Mouse (Mus musculus) liver, embryonic 14.5 days (tissue): Measurements from ENCODE around the gene H2-M5. TPM values are rescaled to one million over a fixed set of nuclear protein-coding genes. Genes with fewer than 3 reads are reported as not detected.
"Not testable (repeated sequence)": the region's sequence is repeated elsewhere in the genome, so short reads cannot be mapped to it uniquely, and the experiment has no call there.

Source experiments
- ATAC-seq: fragments of 200-750 bp; cut with Nextera tagmentation; 2 replicates; pipeline ENCODE4 v1.8.0; 2017; ENCODE audit warnings: moderate number of reproducible peaks, mild to moderate bottlenecking, moderate library complexity; ENCODE audit not compliant: insufficient read depth
- DNase-seq, 3 experiments: peaks; one replicate each; pipeline ENCODE4 v3.0.0-alpha.2; 2012 to 2013; ENCODE audit warnings: low read depth in 3 of 3, low spot score in 3 of 3
- H3K27ac ChIP-seq: fragments of 300-500 bp; sonication (generic); 2 replicates; pipeline ENCODE4 v1.5.1; 2014; ENCODE audit warnings: moderate library complexity, mild to moderate bottlenecking, control low read depth, inconsistent platforms
- H3K27me3 ChIP-seq: fragments of 300-500 bp; sonication (generic); 2 replicates; pipeline ENCODE4 v1.6.1; 2014; ENCODE audit warnings: mild to moderate bottlenecking, low read length, moderate library complexity; ENCODE audit not compliant: control insufficient read depth, insufficient read depth
- H3K36me3 ChIP-seq: fragments of 300-500 bp; sonication (generic); replicated peaks from 2 replicates; pipeline ENCODE4 v1.6.1; 2014; ENCODE audit warnings: low read depth; ENCODE audit not compliant: control insufficient read depth, insufficient read depth
- H3K4me1 ChIP-seq, 2 experiments: fragments of 200-500 bp in 1 of 2; fragments of 300-500 bp in 1 of 2; sonication (generic) in 1 of 2; replicated peaks; 2 replicates each; pipeline ENCODE4 v1.6.1; 2012 to 2014; ENCODE audit warnings: antibody characterized with exemption in 1 of 2, inconsistent platforms in 1 of 2, low read length in 1 of 2; ENCODE audit not compliant: control insufficient read depth in 2 of 2, insufficient read depth in 2 of 2
- H3K4me2 ChIP-seq: fragments of 300-500 bp; sonication (generic); 2 replicates; pipeline ENCODE4 v1.6.1; 2014; ENCODE audit warnings: low read depth, mild to moderate bottlenecking, control low read depth, moderate library complexity
- H3K4me3 ChIP-seq, 2 experiments: fragments of 200-500 bp in 1 of 2; fragments of 300-500 bp in 1 of 2; sonication (generic) in 1 of 2; 2 replicates each; pipeline ENCODE4 v1.5.1; 2012 to 2014; ENCODE audit warnings: low read depth in 2 of 2, low read length in 2 of 2, mild to moderate bottlenecking in 2 of 2, control low read depth in 1 of 2, inconsistent platforms in 1 of 2, moderate library complexity in 1 of 2; ENCODE audit not compliant: insufficient read depth in 1 of 2
- H3K9ac ChIP-seq: fragments of 300-500 bp; sonication (generic); replicated peaks from 2 replicates; pipeline ENCODE4 v1.6.1; 2014; ENCODE audit warnings: mild to moderate bottlenecking, control low read depth, moderate library complexity
- H3K9me3 ChIP-seq: fragments of 300-500 bp; sonication (generic); 2 replicates; pipeline ENCODE4 v1.6.1; 2016; ENCODE audit warnings: low read length, mixed read lengths; ENCODE audit not compliant: control insufficient read depth
- CTCF ChIP-seq: IDR thresholded peaks from 2 replicates; pipeline ENCODE4 v1.5.1; 2016; ENCODE audit warnings: antibody characterized with exemption, low read depth, control low read depth
- EP300 ChIP-seq: IDR thresholded peaks from 2 replicates; pipeline ENCODE4 v1.6.1; 2016; ENCODE audit warnings: antibody characterized with exemption, low read depth
- WGBS: fragments of 180-500 bp; shearing (Covaris S2); extraction: QIAGEN DNeasy Blood & Tissue Kit; methylation state at CpG from one replicate; pipeline ENCODE4 v1.1.7; 2014; ENCODE audit not compliant: insufficient replicate concordance; 5-methylcytosine and 5-hydroxymethylcytosine counted together
- polyA plus RNA-seq, 2 experiments: library from polyadenylated mRNA; depleted of rRNA in 1 of 2; stranded (reverse) in 1 of 2; unstranded in 1 of 2; fragments of >200 nt; fragmentation: Nextera tagmentation in 1 of 2; extraction: Ambion mirVana in 1 of 2; gene quantifications; 2 replicates each; pipeline versions ENCODE4 v1.2.1 to v1.2.3; 2012 to 2014

H2-M5 gene
- polyA plus RNA-seq, 2 experiments: 0.03 TPM; not detected in 1

GRCm38 (mm10) chr17:37026425-37026824, 37.1 kb upstream of the H2-M5 start:
- H3K9ac ChIP-seq: no peak overlapping the region
- TF ChIP-seq EP300: no peak
- no peak for TF ChIP-seq CTCF
- no peaks in the 10 kb centered on the region for H3K36me3 ChIP-seq
- no peaks in the 10 kb centered on the region for H3K4me1 ChIP-seq
- WGBS: 73% methylated on average over 2 of the region's 2 CpGs
- H3K27ac ChIP-seq: no peak overlapping the region
- H3K4me2 ChIP-seq: no peak overlapping the region
- ATAC-seq (no peak), DNase-seq (no peak)
- H3K27me3 ChIP-seq: no peaks in the 10 kb centered on the region
- no peak overlapping the region for H3K4me3 ChIP-seq
- H3K9me3 ChIP-seq: no peaks in the 10 kb centered on the region

- no peaks in the 10 kb centered on the region for H3K4me1 ChIP-seq
- no peak within 1 kb of the TSS for H3K9ac ChIP-seq
- H3K27ac ChIP-seq: no peak within 1 kb of the TSS
- no peak within 1 kb of the TSS for H3K4me2 ChIP-seq
- no peaks in the 10 kb centered on the region for H3K27me3 ChIP-seq
- no peak for TF ChIP-seq EP300
- no peak for TF ChIP-seq CTCF
- H3K4me3 ChIP-seq: no peak within 1 kb of the TSS
- DNase-seq (no peak), ATAC-seq (no peak)
- WGBS: 50% methylated on average over 9 of the region's 9 CpGs
- no peaks in the 10 kb centered on the region for H3K36me3 ChIP-seq
- H3K9me3 ChIP-seq: no peaks in the 10 kb centered on the region
Measured at GRCm38 (mm10) chr17:37022628-37023576, 33.6 kb upstream of the H2-M5 start, which contains the start of gene Mog. Gene Mog (minus strand): TSS chr17:37023398.

DNA sequence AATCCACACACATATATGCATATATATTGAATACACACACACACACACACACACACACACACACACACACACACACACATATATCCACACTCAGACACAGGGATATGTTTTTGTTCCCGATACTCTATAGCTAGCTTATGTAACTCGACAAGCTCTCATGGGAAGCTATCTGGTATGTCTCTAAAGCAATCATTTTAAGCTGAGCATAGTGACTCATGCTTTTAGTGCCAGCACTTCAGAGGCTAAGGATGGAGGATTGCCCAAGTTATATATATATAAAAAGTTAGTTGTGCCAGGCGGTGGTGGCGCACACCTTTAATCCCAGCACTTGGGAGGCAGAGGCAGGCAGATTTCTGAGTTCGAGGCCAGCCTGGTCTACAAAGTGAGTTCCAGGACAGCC, 29.9 kb upstream of the H2-M5 start:
- H3K27me3 ChIP-seq, H3K4me2 ChIP-seq, ATAC-seq, H3K36me3 ChIP-seq, H3K4me1 ChIP-seq, DNase-seq, H3K27ac ChIP-seq, H3K9me3 ChIP-seq, H3K4me3 ChIP-seq, H3K9ac ChIP-seq: not testable (repeated sequence)
- WGBS: 60% methylated on average over 5 of the region's 5 CpGs

DNA sequence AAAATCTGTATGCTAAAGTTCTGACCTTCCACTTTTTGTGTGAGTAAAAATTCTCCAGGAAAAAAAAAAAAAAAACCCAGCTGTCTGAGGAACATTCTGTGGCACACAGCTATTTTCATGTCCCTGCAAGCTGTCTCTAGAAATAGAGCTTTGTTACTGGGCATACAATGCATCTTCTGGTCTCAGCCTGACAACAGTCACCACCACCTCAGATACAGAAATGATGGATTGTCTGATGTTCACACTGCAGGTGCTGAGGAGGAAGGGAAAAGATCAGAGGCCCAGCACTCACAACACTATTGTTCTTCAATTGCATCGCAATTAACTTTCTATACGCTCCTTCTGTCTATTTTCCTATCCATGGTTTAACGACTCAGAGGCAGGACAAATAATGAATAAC, 29.0 kb upstream of the H2-M5 start:
- Histone ChIP-seq H3K4me2 (no peak overlapping the region), H3K4me1 (no peaks in the 10 kb centered on the region), H3K9ac (no peak overlapping the region), H3K27ac (no peak overlapping the region), H3K9me3 (no peaks in the 10 kb centered on the region), H3K27me3 (no peaks in the 10 kb centered on the region), H3K36me3 (no peaks in the 10 kb centered on the region), H3K4me3 (no peak overlapping the region)
- DNase-seq (no peak), ATAC-seq (no peak)
- 69% methylated on average over 3 of the region's 3 CpGs for WGBS
- TF ChIP-seq EP300 (no peak), CTCF (no peak)

DNA sequence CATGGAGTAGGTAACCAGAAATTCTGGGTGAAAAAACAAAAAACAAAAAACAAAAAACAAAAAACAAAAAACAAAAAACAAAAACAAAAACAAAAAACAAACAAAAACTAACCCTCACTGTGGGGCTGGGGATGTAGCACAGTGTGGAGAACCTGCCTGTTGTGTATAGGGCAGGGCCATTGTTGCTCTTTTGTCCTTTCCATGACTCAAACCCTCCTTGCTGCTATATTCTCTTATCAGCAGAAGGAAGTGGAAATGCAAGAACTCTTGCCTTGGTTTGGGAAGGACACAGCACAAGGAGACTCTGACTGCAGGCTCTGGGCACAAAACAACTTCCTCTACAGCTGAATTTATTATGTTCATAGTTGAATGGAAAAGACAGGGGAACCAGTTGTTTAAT, 27.0 kb upstream of the H2-M5 start:
- no peak for TF ChIP-seq CTCF
- no peak for TF ChIP-seq EP300
- no peaks in the 10 kb centered on the region for H3K36me3 ChIP-seq
- ATAC-seq: no peak
- no peaks in the 10 kb centered on the region for H3K4me1 ChIP-seq
- H3K9me3 ChIP-seq: no peaks in the 10 kb centered on the region
- no peak overlapping the region for H3K4me2 ChIP-seq
- no peak for DNase-seq
- H3K27ac ChIP-seq: no peak overlapping the region
- no peak overlapping the region for H3K4me3 ChIP-seq
- H3K9ac ChIP-seq: no peak overlapping the region
- H3K27me3 ChIP-seq: no peaks in the 10 kb centered on the region
